Comparison of ENCODE assay signal across 8 mouse cellular contexts in the genomic region with DNA sequence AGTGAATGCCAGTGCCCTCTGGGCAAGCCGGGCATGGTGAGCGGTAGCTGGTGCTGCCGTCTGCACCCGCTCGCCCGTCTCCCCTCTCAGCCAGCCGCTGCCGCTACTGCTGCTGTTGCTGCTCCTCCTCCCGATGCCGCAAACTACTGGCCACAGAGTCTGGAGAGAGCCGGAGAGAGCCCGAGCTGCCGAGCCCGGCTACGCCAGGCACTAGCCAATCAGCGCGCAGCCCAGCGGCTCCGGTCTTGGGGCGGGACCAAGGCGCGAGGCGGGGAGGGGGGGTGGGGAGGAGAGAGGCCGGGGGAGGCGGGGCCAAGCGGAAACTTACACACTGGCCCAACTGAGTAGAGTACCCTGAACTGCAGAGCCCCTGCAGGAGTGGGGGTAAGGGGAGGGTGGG. TPM values are rescaled to one million over a fixed set of nuclear protein-coding genes. Genes with fewer than 3 reads are reported as not detected.
DNase-seq lines count a peak whose midpoint lies in the region; ATAC-seq lines count a peak whose summit lies in the region.

A gene (minus strand): TSS at position 148 of the 400 bp plus-strand sequence.

- intact Hi-C loops in left cerebral cortex, postnatal 36 days (cut with DNase I), result no loop called here

- DNase-seq in layer of hippocampus, adult 11-12 months (ENCODE audit: low spot score), result peak; percentile 68
- DNase-seq in layer of hippocampus, adult 9-10 months (ENCODE audit: low spot score), result no peak
- DNase-seq in embryo, embryonic 10.5 days (ENCODE audit: low spot score), result peak; percentile 81
- peak; percentile 80 for DNase-seq in gastrocnemius, postnatal 25 days
- DNase-seq in left cerebral cortex, postnatal 36 days (ENCODE audit: low spot score in 2 of 2), result peak; percentile 76 to 80
- DNase-seq in mesoderm, embryonic 11.5 days (ENCODE audit: low read depth, low spot score), result peak; percentile 86
- peak; percentile 14 for DNase-seq in splenic B cell, adult 2 months (ENCODE audit: low read depth, low spot score)

- H3K27me3 ChIP-seq in splenic B cell, adult 2 months (ENCODE audit: control insufficient read depth, insufficient read depth, low read length, poor library complexity, severe bottlenecking), result no peaks in the 10 kb centered on the region

- H3K36me3 ChIP-seq in splenic B cell, adult 2 months (ENCODE audit: control insufficient read depth, insufficient read depth, low read length, poor library complexity, severe bottlenecking), result no peaks in the 10 kb centered on the region

- peak; percentile 31 for ATAC-seq in inflammation-experienced regulatory T-cells, adult 6 months

RNA-seq across cellular contexts. Expression of the gene that starts here (rescaled TPM):
- 1 to 10 TPM; 3.3 to 5.9 TPM for total RNA-seq in gastrocnemius, postnatal 25 days (2021)
- polyA plus RNA-seq in inflammation-experienced regulatory T-cells, adult 6 months (2017; shearing (Covaris generic)), result not detected
- total RNA-seq in left cerebral cortex, postnatal 36 days (2021), result 10 to 100 TPM; 31.1 to 38.2 TPM

Comparison
In these comparisons a context has a peak if more than half of its experiments do, and no peak if none do; other contexts are left out.
1. RNA of the gene that starts here (total RNA-seq): 31.1 to 38.2 TPM in left cerebral cortex, postnatal 36 days; 3.3 to 5.9 TPM in gastrocnemius, postnatal 25 days; every median in the first group is over 4 times any median in the second.
2. Peak in ATAC-seq in inflammation-experienced regulatory T-cells, adult 6 months; RNA of the gene not detected or under 1 TPM.